Mouse (Mus musculus) hindbrain, postnatal 0 days (tissue): ENCODE measurements around the gene Atad1. TPM values are rescaled to one million over a fixed set of nuclear protein-coding genes. Genes with fewer than 3 reads are reported as not detected.
"Not testable (repeated sequence)": the region's sequence is repeated elsewhere in the genome, so short reads cannot be mapped to it uniquely, and the experiment has no call there.

ENCODE experiments used
- ATAC-seq: fragments of 200-750 bp; cut with Nextera tagmentation; 2 replicates; pipeline ENCODE4 v1.8.0; 2017; ENCODE audit warnings: mild to moderate bottlenecking, moderate TSS enrichment, moderate library complexity
- DNase-seq: peaks from one replicate; pipeline ENCODE4 v3.0.0-alpha.2; 2015; ENCODE audit warnings: low spot score
- H3K27ac ChIP-seq: fragments of 300-500 bp; sonication (generic); 2 replicates; pipeline ENCODE4 v1.5.1; 2014; ENCODE audit warnings: mild to moderate bottlenecking
- H3K27me3 ChIP-seq: fragments of 300-500 bp; sonication (generic); 2 replicates; pipeline ENCODE4 v1.6.1; 2014; ENCODE audit warnings: low read length, mixed read lengths; ENCODE audit not compliant: insufficient read depth
- H3K36me3 ChIP-seq: fragments of 300-500 bp; sonication (generic); 2 replicates; pipeline ENCODE4 v1.6.1; 2014; ENCODE audit warnings: low read length, mixed read lengths; ENCODE audit not compliant: insufficient read depth
- H3K4me1 ChIP-seq: fragments of 300-500 bp; sonication (generic); 2 replicates; pipeline ENCODE4 v1.6.1; 2014; ENCODE audit warnings: antibody characterized with exemption, low read length, mixed read lengths; ENCODE audit not compliant: insufficient read depth
- H3K4me2 ChIP-seq: fragments of 300-500 bp; sonication (generic); 2 replicates; pipeline ENCODE4 v1.6.1; 2014; ENCODE audit warnings: low read depth, mild to moderate bottlenecking, low read length, moderate library complexity, mixed read lengths
- H3K4me3 ChIP-seq: fragments of 300-500 bp; sonication (generic); 2 replicates; pipeline ENCODE4 v1.5.1; 2014; ENCODE audit warnings: low read length
- H3K9ac ChIP-seq: fragments of 300-500 bp; sonication (generic); replicated peaks from 2 replicates; pipeline ENCODE4 v1.6.1; 2014; ENCODE audit warnings: mild to moderate bottlenecking, low read length, moderate library complexity, mixed read lengths
- H3K9me3 ChIP-seq: fragments of 300-500 bp; sonication (generic); 2 replicates; pipeline ENCODE4 v1.6.1; 2016; ENCODE audit warnings: low read length, mixed read lengths
- CTCF ChIP-seq: IDR thresholded peaks from 2 replicates; pipeline ENCODE4 v1.5.1; 2016; ENCODE audit warnings: antibody characterized with exemption, control low read depth, low read depth
- WGBS: fragments of 180-500 bp; shearing (Covaris S2); extraction: QIAGEN DNeasy Blood & Tissue Kit; methylation state at CpG from one replicate; pipeline ENCODE4 v1.1.7; 2014; 5-methylcytosine and 5-hydroxymethylcytosine counted together
- polyA plus RNA-seq: library from polyadenylated mRNA; unstranded; fragments of >200 nt; fragmentation: Nextera tagmentation; extraction: Ambion mirVana; gene quantifications from 2 replicates; pipeline ENCODE4 v1.2.1, GENCODE M21; 2015
- total RNA-seq: library from RNA; depleted of rRNA; stranded (reverse); fragments of >200 nt; gene quantifications from 2 replicates; pipeline ENCODE4 v1.2.3, GENCODE M21; 2014

Gene Atad1
- total and polyA plus RNA-seq, 2 experiments from 2014 or later = 117 to 118 TPM

- peaks cover 21% of the 10 kb centered on the region; the same call in 1 of the 2 replicates for H3K36me3 ChIP-seq
Observed at GRCm38 (mm10) chr19:32683081-32683480, 56.5 kb downstream of the Atad1 start.

GRCm38 (mm10) chr19:32680894-32681293 lies 58.7 kb downstream of the Atad1 start:
- no peaks in the 10 kb centered on the region for H3K27me3 ChIP-seq
- no peaks in the 10 kb centered on the region for H3K9me3 ChIP-seq
- DNase-seq = no peak
- H3K4me1 ChIP-seq = no peaks in the 10 kb centered on the region
- H3K4me3 ChIP-seq = no peak overlapping the region
- H3K4me2 ChIP-seq = no peak overlapping the region
- no peak overlapping the region for H3K27ac ChIP-seq
- no peak for ATAC-seq
- H3K9ac ChIP-seq = no peak overlapping the region
- TF ChIP-seq CTCF = no peak
- peaks cover 14% of the 10 kb centered on the region; the same call in 1 of the 2 replicates for H3K36me3 ChIP-seq
- WGBS = 95% methylated on average over 2 of the region's 2 CpGs

More at GRCm38 (mm10) chr19:32683081-32683480, 56.5 kb downstream of the Atad1 start:
- no peak for TF ChIP-seq CTCF
- Histone ChIP-seq H3K4me2 (no peak overlapping the region), H3K27me3 (no peaks in the 10 kb centered on the region), H3K4me1 (no peaks in the 10 kb centered on the region), H3K9ac (no peak overlapping the region), H3K9me3 (no peaks in the 10 kb centered on the region), H3K4me3 (no peak overlapping the region), H3K27ac (no peak overlapping the region)
- ATAC-seq (no peak), DNase-seq (no peak)
- 90% methylated on average over 5 of the region's 5 CpGs for WGBS

- Histone ChIP-seq H3K27me3 (no peaks in the 10 kb centered on the region), H3K4me3 (no peak overlapping the region), H3K9ac (no peak overlapping the region), H3K27ac (no peak overlapping the region), H3K36me3 (peaks cover 8% of the 10 kb centered on the region; the same call in 1 of the 2 replicates), H3K9me3 (no peaks in the 10 kb centered on the region), H3K4me2 (no peak overlapping the region), H3K4me1 (no peaks in the 10 kb centered on the region)
- ATAC-seq = no peak
- no peak for TF ChIP-seq CTCF
- WGBS = 97% methylated on average over 3 of the region's 3 CpGs
- DNase-seq = no peak
Observed at GRCm38 (mm10) chr19:32675766-32676165, 63.8 kb downstream of the Atad1 start.

- not testable (repeated sequence) for H3K4me2 ChIP-seq, H3K9me3 ChIP-seq, ATAC-seq, H3K4me3 ChIP-seq, H3K27ac ChIP-seq, DNase-seq, H3K4me1 ChIP-seq, H3K36me3 ChIP-seq, H3K9ac ChIP-seq, H3K27me3 ChIP-seq
- 100% methylated on average over 1 of the region's 1 CpGs for WGBS
Observed at GRCm38 (mm10) chr19:32667830-32668229, 71.8 kb downstream of the Atad1 start.

DNA sequence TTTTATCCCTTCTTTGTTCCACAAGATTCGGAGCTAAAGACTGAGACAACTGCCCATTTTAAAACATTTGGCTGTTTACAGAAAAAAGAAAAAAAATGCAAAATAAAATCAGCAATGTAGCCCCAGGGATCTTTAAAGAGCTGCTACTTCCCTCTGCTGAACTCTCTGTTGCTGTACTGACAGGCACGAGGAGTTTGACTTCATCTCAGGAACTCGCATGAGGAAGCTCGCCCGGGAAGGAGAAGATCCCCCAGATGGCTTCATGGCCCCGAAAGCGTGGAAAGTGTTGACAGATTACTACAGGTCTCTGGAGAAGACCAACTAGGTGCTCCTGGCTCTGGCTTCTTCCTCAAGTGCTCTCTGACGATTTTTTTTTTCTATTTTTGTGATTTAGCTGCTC lies 74.3 kb downstream of the Atad1 start:
- H3K9ac ChIP-seq = no peak overlapping the region
- H3K27ac ChIP-seq = no peak overlapping the region
- ATAC-seq = no peak
- no peak for TF ChIP-seq CTCF
- no peaks in the 10 kb centered on the region for H3K4me1 ChIP-seq
- H3K4me2 ChIP-seq = no peak overlapping the region
- no peaks in the 10 kb centered on the region for H3K27me3 ChIP-seq
- no peak for DNase-seq
- H3K9me3 ChIP-seq = no peaks in the 10 kb centered on the region
- 86% methylated on average over 8 of the region's 8 CpGs for WGBS
- H3K4me3 ChIP-seq = no peak overlapping the region
- H3K36me3 ChIP-seq = no peaks in the 10 kb centered on the region; the same call in 1 of the 2 replicates

GRCm38 (mm10) chr19:32662936-32663335 lies 76.7 kb downstream of the Atad1 start:
- WGBS = 94% methylated on average over 6 of the region's 6 CpGs
- H3K4me3 ChIP-seq = no peak overlapping the region
- no peak for TF ChIP-seq CTCF

DNA sequence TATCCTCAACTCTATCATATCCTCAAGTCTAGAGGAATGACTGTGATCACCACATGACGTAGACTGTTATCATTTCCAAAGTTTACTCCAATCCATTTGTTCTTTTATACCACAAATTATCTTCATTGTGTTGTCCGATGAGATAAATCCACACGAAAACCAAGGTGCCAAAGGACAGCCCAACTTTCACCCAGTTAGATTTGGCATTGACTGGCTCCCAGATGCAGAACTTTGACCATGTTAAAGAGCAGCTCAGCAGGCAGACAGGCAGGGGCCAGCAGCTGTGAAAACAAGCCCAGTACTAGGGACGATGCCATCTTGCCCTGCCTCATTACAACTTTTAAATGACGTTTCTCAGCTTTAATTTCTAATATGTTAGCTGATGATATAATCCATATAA lies 80.2 kb downstream of the Atad1 start:
- DNase-seq = no peak
- Histone ChIP-seq H3K4me3 (no peak overlapping the region), H3K27ac (no peak overlapping the region), H3K36me3 (no peaks in the 10 kb centered on the region; the same call in 1 of the 2 replicates), H3K9ac (no peak overlapping the region), H3K27me3 (no peaks in the 10 kb centered on the region), H3K9me3 (no peaks in the 10 kb centered on the region), H3K4me1 (no peaks in the 10 kb centered on the region), H3K4me2 (no peak overlapping the region)
- no peak for ATAC-seq
- WGBS = 83% methylated on average over 5 of the region's 5 CpGs
- no peak for TF ChIP-seq CTCF

More at GRCm38 (mm10) chr19:32662936-32663335, 76.7 kb downstream of the Atad1 start:
- no peak overlapping the region for H3K27ac ChIP-seq
- H3K9ac ChIP-seq = no peak overlapping the region
- DNase-seq (no peak), ATAC-seq (no peak)
- no peaks in the 10 kb centered on the region; the same call in 1 of the 2 replicates for H3K36me3 ChIP-seq
- no peak overlapping the region for H3K4me2 ChIP-seq
- H3K27me3 ChIP-seq = no peaks in the 10 kb centered on the region
- no peaks in the 10 kb centered on the region for H3K4me1 ChIP-seq
- H3K9me3 ChIP-seq = no peaks in the 10 kb centered on the region
